Mouse (Mus musculus) gastrocnemius, postnatal 25 days (tissue): Measurements from ENCODE around the gene Rsph3a. TPM values are rescaled to one million over a fixed set of nuclear protein-coding genes. Genes with fewer than 3 reads are reported as not detected.
"Not testable (repeated sequence)": the region's sequence is repeated elsewhere in the genome, so short reads cannot be mapped to it uniquely, and the experiment has no call there.

ENCODE experiments used
- DNase-seq: peaks from one replicate; pipeline ENCODE4 v3.0.0; 2022
- total RNA-seq, 2 experiments: library from RNA; stranded (reverse); gene quantifications; 1 replicate in 1 of 2; 2 replicates in 1 of 2; pipeline ENCODE4 v1.2.3; 2021

The Rsph3a gene
- total RNA-seq, 2 experiments from 2014 or later: 21.9 to 23.1 TPM

- peak; percentile 54 for DNase-seq
Measured at GRCm38 (mm10) chr17:7927582-7928535, 17.6 kb upstream of the Rsph3a start.

DNA sequence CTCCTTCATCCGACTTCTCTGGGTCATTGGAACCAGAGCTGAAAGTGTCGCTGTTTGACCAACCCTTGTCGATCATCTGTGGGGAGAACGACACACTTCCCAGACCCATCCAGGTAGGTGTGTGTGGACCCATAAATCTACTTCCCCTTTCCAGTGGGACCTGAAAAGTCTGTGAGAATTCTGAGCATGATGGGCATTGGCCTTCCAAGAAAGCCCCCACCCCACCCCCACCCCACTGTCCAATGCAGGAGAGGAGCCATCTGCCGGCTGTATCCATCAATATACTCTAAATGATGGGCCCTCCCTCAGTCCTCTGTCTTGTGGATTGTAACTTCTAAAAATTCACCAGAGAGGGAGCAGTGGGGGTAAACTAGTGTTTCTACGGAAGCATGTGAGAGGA is 16.8 kb upstream of the Rsph3a start:
- DNase-seq: no peak

- DNase-seq: no peak
Measured at GRCm38 (mm10) chr17:7929279-7929678, 16.1 kb upstream of the Rsph3a start.

GRCm38 (mm10) chr17:7931096-7931990 is 14.1 kb upstream of the Rsph3a start:
- no peak for DNase-seq

- not testable (repeated sequence) for DNase-seq
Measured at GRCm38 (mm10) chr17:7932121-7932520, 13.3 kb upstream of the Rsph3a start.

- peak; percentile 22 for DNase-seq
Measured at GRCm38 (mm10) chr17:7939640-7940039, 5.8 kb upstream of the Rsph3a start.

GRCm38 (mm10) chr17:7946053-7946627 is 726 bp downstream of the Rsph3a start:
- DNase-seq: not testable (repeated sequence)

- DNase-seq: not testable (repeated sequence)
Measured at GRCm38 (mm10) chr17:7951333-7951732, 5.9 kb downstream of the Rsph3a start.

DNA sequence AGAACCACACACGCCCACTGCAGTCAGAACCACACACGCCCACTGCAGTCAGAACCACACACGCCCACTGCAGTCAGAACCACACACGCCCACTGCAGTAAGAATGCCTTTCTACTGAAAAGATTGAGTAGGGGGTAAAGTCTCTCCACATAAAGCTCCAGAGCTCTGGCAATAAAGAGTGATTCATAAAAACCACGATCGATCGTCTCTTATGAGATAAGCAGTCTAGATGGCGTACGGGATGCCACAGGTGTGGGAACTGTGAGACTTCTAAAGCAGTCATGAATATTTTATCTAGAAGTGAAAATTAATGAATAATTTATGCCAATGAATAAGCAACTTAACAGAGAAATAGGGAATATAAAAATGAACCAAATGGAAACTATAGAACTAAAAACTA is 11.8 kb downstream of the Rsph3a start:
- DNase-seq: not testable (repeated sequence)

DNA sequence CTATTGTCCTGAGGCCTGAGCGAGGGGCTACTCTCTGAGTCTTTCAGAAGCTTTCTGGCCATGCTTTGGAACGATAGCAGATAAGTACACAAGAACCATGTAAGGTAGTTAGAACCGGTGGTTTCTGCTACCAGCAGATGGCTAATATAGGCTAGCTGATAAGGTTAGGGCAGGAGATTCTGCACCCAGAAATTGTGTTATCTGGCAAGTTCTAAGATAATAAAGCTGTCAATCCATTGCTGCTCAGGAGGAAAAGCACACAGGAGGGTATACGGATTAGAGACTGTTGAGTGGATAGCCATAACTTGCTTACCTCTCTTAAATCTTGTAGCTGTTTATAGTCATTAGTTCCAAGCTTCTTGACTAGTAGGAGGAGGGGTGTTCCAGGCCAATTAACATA is 17.9 kb downstream of the Rsph3a start:
- not testable (repeated sequence) for DNase-seq

DNA sequence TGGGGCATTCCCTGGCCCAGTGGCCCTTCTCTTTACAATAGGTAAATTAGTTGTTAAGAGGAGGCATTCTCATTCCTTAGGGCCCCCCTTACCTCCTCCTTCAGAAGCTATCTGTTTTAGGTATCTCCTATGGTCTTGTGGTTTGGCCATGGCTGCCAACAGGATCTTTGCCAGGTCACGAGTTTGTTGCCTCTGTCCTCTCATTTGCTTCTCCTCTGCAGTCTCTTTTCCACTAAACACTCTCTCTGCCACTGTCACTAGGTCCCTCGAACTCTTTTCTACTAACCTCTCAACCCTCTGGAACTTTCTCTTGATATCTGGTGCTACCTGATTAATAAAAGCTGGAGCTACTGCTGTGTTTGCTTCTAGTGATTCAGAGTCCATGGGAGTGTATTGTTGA is 19.0 kb downstream of the Rsph3a start:
- DNase-seq: not testable (repeated sequence)

DNA sequence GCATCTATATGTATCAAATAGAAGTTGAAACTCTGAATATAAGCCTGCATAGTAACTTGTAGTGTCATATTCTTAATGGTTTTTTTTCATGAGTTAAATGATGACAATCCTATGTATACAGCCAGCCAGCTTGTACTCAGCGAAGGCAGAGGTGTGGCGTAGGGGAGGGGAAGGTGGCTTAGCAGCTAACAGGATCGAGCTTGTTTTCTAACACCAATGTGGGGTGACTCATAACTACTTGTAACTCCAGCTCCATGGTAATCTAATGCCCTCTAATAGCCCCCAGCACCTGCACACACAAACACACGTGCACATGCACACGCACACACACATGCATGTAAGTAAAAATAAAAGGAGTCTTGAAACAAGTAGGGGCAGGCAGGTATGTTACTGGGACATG is 23.1 kb downstream of the Rsph3a start:
- not testable (repeated sequence) for DNase-seq

DNA sequence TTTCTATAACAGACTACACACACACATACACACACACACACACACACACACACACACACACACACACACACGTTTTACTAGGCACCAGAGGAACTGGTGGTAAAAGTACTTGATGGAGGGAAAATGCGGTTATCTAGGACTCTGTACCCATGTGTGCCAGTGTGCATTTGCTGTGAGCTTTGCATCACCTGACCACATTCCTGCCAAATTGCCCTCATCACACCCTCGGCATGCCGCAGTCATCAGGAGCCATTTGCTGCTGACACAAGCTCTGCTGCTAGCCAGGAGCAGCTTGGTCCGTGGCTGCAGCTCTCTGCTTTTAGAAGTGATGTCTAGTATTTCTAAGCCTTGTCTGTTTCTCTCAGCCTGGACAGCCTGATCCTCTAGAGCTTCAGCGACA is 24.4 kb downstream of the Rsph3a start:
- DNase-seq: not testable (repeated sequence)

DNA sequence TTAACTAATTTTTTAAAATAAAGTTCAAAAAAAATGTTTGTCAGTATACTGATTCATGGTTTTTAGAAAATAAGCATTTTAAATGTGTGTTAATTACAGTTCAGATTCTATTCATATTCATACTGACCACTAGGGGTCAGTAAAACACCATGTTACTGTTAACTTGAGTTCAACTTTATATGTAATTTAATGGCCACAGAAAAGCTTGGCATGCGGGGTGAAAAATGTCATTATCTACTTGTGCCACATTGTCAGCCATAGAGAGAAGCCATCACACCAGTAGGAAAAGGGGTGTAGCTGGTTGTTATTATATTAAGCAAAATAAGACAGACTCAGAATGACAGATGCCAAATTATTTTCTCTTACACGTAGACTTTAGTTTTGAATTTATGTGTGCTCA is 38.1 kb downstream of the Rsph3a start:
- DNase-seq: not testable (repeated sequence)

DNA sequence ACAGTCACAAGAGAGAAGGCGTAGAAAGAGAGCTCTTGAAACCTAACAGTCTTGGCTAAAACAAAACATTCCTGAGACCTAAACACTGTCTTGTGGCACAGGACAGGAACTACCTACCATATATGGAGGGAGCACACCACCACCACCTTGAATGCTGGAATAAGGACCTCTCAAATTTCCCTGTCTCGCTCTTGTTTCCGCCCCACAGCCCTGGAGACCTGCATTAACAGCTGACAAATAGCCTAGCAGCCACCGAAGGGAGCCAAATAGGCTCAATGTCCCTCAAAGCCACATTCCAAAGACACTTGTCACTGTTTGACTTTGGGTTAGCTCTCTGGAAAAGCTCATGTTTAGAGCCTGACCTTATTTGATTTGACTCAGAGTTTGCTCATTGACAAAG is 40.2 kb downstream of the Rsph3a start:
- not testable (repeated sequence) for DNase-seq

DNA sequence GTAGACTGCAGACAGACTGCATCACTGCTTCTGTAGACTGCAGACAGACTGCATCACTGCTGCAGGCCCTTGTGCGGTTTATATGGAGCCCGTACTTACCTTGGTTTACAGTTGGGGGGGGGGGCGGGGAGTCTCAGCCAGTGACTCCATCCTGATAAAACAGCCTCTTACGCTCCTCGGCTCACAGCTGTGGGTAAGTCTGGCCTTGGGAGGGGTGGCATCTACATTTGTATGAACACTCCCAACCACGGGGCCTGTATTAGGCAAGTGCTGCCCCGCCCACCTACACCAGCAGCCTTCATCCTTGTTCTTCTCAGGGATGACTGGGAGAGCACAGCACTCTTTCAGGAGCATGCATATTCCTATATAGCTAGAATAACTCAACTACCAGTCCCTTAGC is 41.6 kb downstream of the Rsph3a start:
- not testable (repeated sequence) for DNase-seq

- not testable (repeated sequence) for DNase-seq
Measured at GRCm38 (mm10) chr17:8003248-8003647, 57.8 kb downstream of the Rsph3a start.

- peak; percentile 13 for DNase-seq
Measured at GRCm38 (mm10) chr17:8006771-8007170, 61.4 kb downstream of the Rsph3a start.

DNA sequence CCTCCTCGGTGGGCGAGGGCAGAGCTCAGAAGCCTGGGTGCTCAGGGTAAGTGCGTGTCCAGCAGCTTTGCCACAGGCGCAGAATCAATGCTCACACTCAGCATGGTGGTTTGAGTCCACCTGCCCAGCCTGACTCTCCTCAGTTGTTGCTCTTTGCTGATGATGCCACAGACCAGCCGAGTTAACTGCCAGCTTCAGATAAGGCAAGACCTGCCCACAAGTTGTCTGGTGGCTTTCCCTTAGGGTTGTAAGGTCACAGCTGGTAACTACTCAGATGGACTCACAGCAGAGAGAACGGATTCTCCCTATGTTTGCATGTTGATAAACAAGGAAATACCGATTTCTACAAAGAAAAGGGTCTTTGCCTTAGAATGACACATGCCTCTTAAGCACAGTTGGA is 64.2 kb downstream of the Rsph3a start:
- not testable (repeated sequence) for DNase-seq

GRCm38 (mm10) chr17:8013974-8014373 is 68.6 kb downstream of the Rsph3a start:
- DNase-seq: not testable (repeated sequence)

- DNase-seq: not testable (repeated sequence)
Measured at GRCm38 (mm10) chr17:8022675-8023074, 77.3 kb downstream of the Rsph3a start.

DNA sequence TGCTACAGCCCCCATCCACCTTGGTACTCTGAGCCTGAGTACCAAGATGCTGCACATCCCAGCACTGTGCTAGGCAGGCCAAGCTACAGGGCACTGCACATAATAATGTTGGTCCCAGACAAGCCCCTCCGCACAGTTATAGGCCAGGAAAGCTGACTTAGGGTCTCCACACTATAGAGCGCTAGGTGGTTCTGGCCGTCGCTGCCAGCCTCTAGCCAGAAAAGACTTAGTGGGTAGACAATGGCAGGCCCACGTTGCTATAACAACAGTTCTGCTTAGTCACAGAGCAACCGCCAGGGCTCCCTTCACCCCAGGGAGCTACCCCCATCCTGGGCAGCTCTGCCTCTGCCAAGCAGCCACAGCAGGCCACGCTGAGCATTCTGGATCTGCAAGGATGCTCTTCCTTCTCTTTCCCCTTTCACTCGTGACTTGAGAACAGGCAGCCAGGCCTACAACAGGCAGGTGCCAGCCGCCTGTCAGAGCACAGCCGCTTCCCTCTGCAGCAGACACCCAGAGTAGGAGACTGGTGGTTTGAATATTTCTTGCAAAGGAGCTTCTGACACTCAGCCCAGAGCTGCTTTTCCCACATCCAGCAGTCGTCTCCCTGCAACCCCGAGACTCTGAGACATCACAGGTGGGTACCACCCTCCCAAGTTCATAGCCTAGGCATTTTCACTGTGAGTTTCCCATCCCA is 82.2 kb downstream of the Rsph3a start:
- DNase-seq: not testable (repeated sequence)
